In genomic region chr14:60906421-60907374, GRCm38 (mm10) we compare ENCODE assay signal across 12 mouse cellular contexts.
DNase-seq lines count a peak whose midpoint lies in the region; ATAC-seq and TF ChIP-seq lines count a peak whose summit lies in the region.
"Had no signal": no experiment of that assay in that cellular context is flagged by ENCODE, and none has a peak within 500 bp of the region (broad histone marks: within the 10 kb centered on the region; RNA-seq: fewer than 3 reads in every experiment).

No protein-coding gene starts in this region.

- DNase-seq in heart, adult 18-20 months: peak; percentile 46 to 59
- DNase-seq in heart, embryonic 10.5 days (ENCODE audit: low spot score): no peak
- DNase-seq in lung, adult 2 months: no peak
- peak; percentile 40 for DNase-seq in cerebellum, adult 9-11 months
- DNase-seq in spleen, adult 18-20 months: no peak
- no peak for DNase-seq in gastrocnemius, postnatal 36 days
- DNase-seq: embryo, embryonic 11 days; liver, embryonic 13.5 days had no signal

- peak; percentile 72 for ATAC-seq in lung, embryonic 16.5 days (ENCODE audit: low read depth)
- ATAC-seq: midbrain, embryonic 13.5 days had no signal

- WGBS in heart, embryonic 10.5 days: 77% methylated on average over 10 of the region's 10 CpGs
- 52% methylated on average over 10 of the region's 10 CpGs for WGBS in lung, embryonic 16.5 days
- 62% methylated on average over 10 of the region's 10 CpGs for WGBS in lung, adult 2 months

- no peak overlapping the region; the same call in 1 of the 2 replicates for H3K27ac ChIP-seq in heart, embryonic 10.5 days
- peak overlapping the region; percentile 89 for H3K27ac ChIP-seq in lung, embryonic 16.5 days (ENCODE audit: low read length)
- H3K27ac ChIP-seq: heart, embryonic 15.5 days; liver, embryonic 13.5 days; midbrain, embryonic 13.5 days; neural tube, embryonic 12.5 days had no signal

- no peaks in the 10 kb centered on the region for H3K9me3 ChIP-seq in heart, embryonic 10.5 days
- H3K9me3 ChIP-seq in lung, embryonic 16.5 days (ENCODE audit: control insufficient read depth, low read length): no peaks in the 10 kb centered on the region
- H3K9me3 ChIP-seq: heart, embryonic 15.5 days; liver, embryonic 13.5 days; midbrain, embryonic 13.5 days; neural tube, embryonic 12.5 days had no signal

- H3K9ac ChIP-seq in lung, embryonic 16.5 days (ENCODE audit: low read length): no peak overlapping the region
- H3K9ac ChIP-seq: heart, embryonic 15.5 days; liver, embryonic 13.5 days; midbrain, embryonic 13.5 days; neural tube, embryonic 12.5 days had no signal

- TF ChIP-seq POLR2A in lung, adult 2 months (IDR thresholded peaks at IDR 0.05; ENCODE audit: borderline replicate concordance, extremely low read depth, low read depth, low read length): no peak

- H3K4me2 ChIP-seq in lung, embryonic 16.5 days (ENCODE audit: low read depth, low read length): no peak overlapping the region
- H3K4me2 ChIP-seq: heart, embryonic 15.5 days; liver, embryonic 13.5 days; midbrain, embryonic 13.5 days; neural tube, embryonic 12.5 days had no signal

- intact Hi-C loops in gastrocnemius, postnatal 36 days (cut with DNase I): no loop called here

- no peak for TF ChIP-seq CTCF in lung, adult 2 months (IDR thresholded peaks at IDR 0.05; ENCODE audit: insufficient read depth, low read length)

- H3K4me3 ChIP-seq in heart, embryonic 10.5 days: no peak overlapping the region
- no peak overlapping the region for H3K4me3 ChIP-seq in lung, embryonic 16.5 days (ENCODE audit: low read length)
- no peak overlapping the region for H3K4me3 ChIP-seq in lung, adult 2 months (replicated peaks; ENCODE audit: extremely low read depth, low read depth, low read length)
- H3K4me3 ChIP-seq: heart, embryonic 15.5 days; liver, embryonic 13.5 days; midbrain, embryonic 13.5 days; neural tube, embryonic 12.5 days had no signal

- no peaks in the 10 kb centered on the region for H3K27me3 ChIP-seq in heart, embryonic 10.5 days (ENCODE audit: insufficient read depth, poor library complexity, severe bottlenecking)
- no peaks in the 10 kb centered on the region for H3K27me3 ChIP-seq in lung, embryonic 16.5 days (ENCODE audit: control insufficient read depth, insufficient read depth, low read depth, low read length)
- H3K27me3 ChIP-seq: heart, embryonic 15.5 days; liver, embryonic 13.5 days; midbrain, embryonic 13.5 days; neural tube, embryonic 12.5 days had no signal

- peaks cover 5% of the 10 kb centered on the region for H3K36me3 ChIP-seq in heart, embryonic 10.5 days
- H3K36me3 ChIP-seq in lung, embryonic 16.5 days (ENCODE audit: control insufficient read depth, insufficient read depth, low read length): no peaks in the 10 kb centered on the region; the same call in 1 of the 2 replicates
- H3K36me3 ChIP-seq: heart, embryonic 15.5 days; neural tube, embryonic 12.5 days had no signal

- H3K4me1 ChIP-seq in heart, embryonic 10.5 days: peaks cover 25% of the 10 kb centered on the region
- H3K4me1 ChIP-seq in lung, embryonic 16.5 days (replicated peaks; ENCODE audit: control insufficient read depth, insufficient read depth, low read length): peaks cover 15% of the 10 kb centered on the region
- H3K4me1 ChIP-seq in lung, adult 2 months (ENCODE audit: control insufficient read depth, insufficient read depth, low read length): no peaks in the 10 kb centered on the region
- H3K4me1 ChIP-seq: liver, embryonic 13.5 days; midbrain, embryonic 13.5 days; neural tube, embryonic 12.5 days had no signal

Comparison
In these comparisons a context has a peak if more than half of its experiments do, and no peak if none do; other contexts are left out.
1. DNase-seq: peak in heart, adult 18-20 months (2 of 2) and cerebellum, adult 9-11 months (single experiment); none in heart, embryonic 10.5 days (single experiment), lung, adult 2 months (single experiment), spleen, adult 18-20 months (0 of 2) and gastrocnemius, postnatal 36 days (0 of 2).